Mouse (Mus musculus) lung, postnatal 14 days (tissue): Measurements from ENCODE around the gene Cyct.

ENCODE experiments used
- DNase-seq: peaks from one replicate; pipeline ENCODE4 v3.0.0; 2021

The Cyct gene

DNA sequence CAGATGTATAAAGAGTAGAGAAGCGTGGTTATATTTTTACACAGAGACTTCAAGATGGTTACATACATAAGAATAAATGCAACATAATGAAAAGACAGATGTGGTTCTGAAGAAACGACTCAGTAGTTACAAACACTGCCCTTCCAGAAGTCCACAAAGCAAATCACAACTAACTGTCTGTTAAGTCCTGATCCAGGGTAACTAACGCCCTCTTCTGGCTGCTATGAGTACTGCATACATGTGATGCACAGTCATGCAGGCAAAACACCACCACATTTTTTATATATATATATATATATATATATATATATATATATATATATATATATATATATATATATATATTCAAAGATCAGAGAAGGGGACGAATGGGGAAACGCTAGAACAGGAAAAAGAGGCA lies 25.7 kb downstream of the Cyct start:
- DNase-seq: no peak

DNA sequence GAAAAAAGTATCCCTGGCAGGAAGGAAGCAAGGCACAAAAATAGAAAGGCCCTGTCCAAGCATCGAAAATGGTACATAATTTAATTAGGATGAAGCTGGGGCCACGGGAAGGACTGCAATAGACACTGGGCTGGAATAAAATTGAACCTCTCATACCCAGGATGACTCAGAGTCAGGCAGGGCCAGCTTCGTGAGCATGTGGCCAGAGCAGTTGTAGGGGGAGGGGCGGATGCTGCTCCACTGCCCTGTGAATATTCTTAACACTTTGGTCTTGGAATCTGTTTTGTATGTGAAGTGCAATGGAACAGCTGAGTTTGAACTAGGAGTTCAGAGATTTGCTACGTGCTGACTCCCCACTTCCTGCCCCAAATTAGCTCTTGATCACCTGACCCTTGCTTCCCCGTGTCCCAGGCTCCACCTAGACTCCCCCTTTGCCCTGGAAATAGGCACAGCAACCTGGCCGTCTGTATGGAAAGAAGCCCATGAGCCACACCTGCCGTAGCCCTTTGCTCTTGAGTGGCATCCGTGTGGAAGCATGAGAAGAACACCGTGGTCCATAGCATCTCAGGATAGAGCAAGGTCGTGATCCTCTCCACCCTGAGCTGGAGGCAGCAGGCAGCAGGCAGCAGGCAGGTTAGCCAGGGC lies 28.0 kb downstream of the Cyct start:
- DNase-seq: no peak

DNA sequence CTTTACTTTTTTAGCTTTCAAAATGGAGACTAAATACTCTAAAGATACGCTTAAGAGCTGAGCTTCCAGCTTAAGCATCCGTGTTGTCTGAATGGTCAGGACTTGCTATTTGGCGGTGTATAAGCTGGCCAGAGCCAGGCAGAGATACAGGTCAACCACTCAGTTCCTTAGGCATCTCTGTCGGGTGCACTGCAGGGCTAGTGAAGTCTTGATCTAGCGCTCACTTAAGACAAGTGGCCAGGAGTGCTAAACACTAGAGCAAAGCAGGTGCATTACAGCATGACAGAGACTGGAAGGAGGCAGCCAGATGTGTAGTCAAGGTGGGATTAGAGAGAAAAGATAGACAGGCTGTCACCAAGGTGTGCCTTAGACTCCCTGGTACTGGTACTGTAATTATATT lies 30.2 kb downstream of the Cyct start:
- no peak for DNase-seq

DNA sequence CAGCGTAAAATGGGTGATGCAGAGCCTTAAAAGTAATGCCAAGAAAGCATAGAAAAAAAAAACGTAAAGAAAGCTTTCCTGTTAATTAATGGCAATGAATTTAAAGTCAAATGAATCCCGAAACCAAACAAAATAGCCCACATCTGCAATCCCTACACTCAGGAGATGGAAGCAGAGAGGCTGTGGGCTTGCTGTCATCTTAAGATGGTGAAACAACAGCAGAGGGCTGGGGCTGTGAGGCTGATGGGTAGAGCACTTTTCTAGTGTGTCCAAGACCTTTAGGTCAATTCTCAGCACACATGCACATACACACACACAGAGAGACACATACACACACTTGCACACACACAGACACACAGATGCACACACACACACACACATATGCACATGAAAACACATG lies 34.1 kb downstream of the Cyct start:
- no peak for DNase-seq

DNA sequence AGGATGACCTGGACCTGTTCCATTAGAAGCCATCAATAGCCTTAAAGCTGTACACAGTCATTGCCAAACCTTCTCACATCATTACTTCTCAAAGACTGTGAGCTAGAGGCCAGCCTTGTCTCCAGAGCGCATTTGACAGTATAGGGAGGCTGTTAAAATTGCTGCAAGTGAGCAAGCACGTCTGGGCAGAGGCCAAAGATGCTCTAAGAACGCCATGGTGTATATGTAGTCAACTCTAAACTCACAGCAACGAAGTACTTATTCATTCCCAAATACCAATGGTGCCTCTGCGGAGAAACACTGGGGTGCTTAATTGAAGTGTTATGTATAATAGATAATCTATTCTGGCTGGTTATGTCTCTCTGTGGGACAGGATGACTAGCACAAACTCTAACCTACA lies 35.8 kb downstream of the Cyct start:
- no peak for DNase-seq

DNA sequence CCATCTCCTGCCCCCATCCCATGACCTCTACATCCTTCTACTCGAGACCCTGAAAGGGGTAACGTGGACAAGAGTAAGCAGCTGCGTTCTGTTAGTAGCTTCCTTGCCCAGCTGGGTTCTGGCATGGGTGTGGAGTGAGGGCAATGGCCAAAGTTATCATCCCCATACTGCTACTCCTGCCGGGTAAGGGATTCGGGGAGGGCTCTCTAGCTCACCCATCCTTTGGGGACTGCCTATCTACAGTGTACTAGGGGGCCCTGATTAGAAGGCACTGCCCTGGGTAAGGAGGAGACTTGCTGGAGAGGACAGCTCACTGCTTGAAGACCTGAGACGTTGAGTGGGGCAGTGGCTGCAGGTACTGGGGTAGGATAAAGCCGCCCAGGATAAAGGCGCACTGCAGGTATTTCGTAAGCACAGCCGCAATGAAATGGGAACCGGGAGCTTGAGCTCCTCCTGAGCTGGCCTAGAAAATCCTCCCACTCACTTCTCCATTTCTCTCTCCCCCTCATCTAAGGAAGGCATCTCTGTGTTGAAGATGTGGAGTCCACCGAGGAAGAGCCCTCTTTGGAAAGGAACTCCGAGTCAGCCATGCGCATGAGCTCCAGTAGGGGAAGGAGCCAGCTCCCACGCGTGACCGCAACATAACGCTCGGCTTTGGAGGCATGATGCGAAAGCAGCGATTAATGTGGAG lies 36.9 kb downstream of the Cyct start:
- no peak for DNase-seq

DNA sequence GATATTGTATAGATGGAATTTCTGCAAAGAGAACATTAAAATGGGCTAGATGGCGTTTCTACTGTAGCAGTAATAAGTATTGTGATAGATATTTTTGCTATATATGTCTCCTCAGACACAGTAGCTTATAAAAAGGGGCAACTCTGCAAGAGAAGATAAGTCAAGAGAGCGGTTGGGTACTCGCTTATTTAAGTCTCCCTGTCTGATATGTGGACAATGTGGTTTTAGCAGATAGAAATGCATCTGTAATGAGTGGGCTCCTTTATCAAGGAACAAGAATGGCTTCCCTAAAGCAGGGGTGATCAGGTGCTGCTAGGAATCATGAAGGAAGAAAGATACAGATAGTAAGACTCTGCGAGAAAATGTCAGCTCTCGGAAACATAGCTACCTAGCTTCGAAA lies 39.9 kb downstream of the Cyct start:
- no peak for DNase-seq

DNA sequence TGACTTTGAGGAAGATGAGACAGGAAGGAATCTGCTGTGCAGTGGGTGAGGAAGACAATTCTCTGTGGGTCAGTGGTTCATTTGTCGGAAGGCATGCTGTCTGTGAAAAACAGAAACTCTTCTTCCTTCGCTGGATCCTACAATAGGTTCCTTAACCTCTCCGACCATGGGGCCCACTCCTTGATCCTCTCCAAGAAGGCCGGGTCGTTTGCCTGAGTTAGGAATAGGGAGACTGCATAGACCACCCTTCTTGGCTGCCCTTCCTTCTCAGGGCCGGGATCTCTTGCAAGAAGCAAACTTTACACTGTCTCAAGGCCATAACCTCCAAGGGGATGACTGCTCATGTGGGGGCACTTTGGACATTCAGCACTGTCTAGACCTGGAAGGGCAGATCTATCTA lies 41.0 kb downstream of the Cyct start:
- DNase-seq: no peak
